In genomic region chrX:152146150-152146549, GRCm38 (mm10) we compare ENCODE assay signal across 8 mouse cellular contexts. TPM values are rescaled to one million over a fixed set of nuclear protein-coding genes. Genes with fewer than 3 reads are reported as not detected.
DNase-seq lines count a peak whose midpoint lies in the region; ATAC-seq and TF ChIP-seq lines count a peak whose summit lies in the region.

No protein-coding gene starts in this region.

- no peaks in the 10 kb centered on the region for H3K36me3 ChIP-seq in kidney, postnatal 0 days (ENCODE audit: insufficient read depth, low read length)

- no peak overlapping the region for H3K27ac ChIP-seq in kidney, postnatal 0 days

- ATAC-seq in kidney, postnatal 0 days (replicated peaks; ENCODE audit: low FRiP score, low read depth) = no peak
- ATAC-seq in monocyte, adult 5-6 weeks (replicated peaks; ENCODE audit: insufficient number of reproducible peaks, low FRiP score, low TSS enrichment, poor library complexity, severe bottlenecking) = no peak

- 35% methylated on average over 1 of the region's 1 CpGs for WGBS in kidney, postnatal 0 days

- H3K4me3 ChIP-seq in kidney, postnatal 0 days (replicated peaks; ENCODE audit: low read depth, low read length) = no peak overlapping the region

- H3K9ac ChIP-seq in kidney, postnatal 0 days (ENCODE audit: low read depth, low read length) = no peak overlapping the region

- DNase-seq in kidney, postnatal 0 days (ENCODE audit: low spot score) = no peak
- DNase-seq in kidney, postnatal 36 days = no peak
- DNase-seq in cerebellum, postnatal 25 days = peak; percentile 64 to 72
- DNase-seq in layer of hippocampus, adult 18-20 months (ENCODE audit: low spot score in 2 of 2) = peak; percentile 79 to 84
- DNase-seq in right cerebral cortex, adult 2 months (ENCODE audit: low spot score in 2 of 2) = peak; percentile 65 to 67
- no peak for DNase-seq in B cell, adult 2 months
- no peak for DNase-seq in adrenal gland, postnatal 10 days

- no peaks in the 10 kb centered on the region for H3K4me1 ChIP-seq in kidney, postnatal 0 days (replicated peaks; ENCODE audit: insufficient read depth, low read length)

- no peak for TF ChIP-seq CTCF in kidney, postnatal 0 days (IDR thresholded peaks at IDR 0.05; ENCODE audit: low read depth)

- H3K4me2 ChIP-seq in kidney, postnatal 0 days (ENCODE audit: low read length) = peak overlapping the region; percentile 25

- H3K27me3 ChIP-seq in kidney, postnatal 0 days (ENCODE audit: insufficient read depth, low read length) = 0 out of 2 replicates have a peak, but pooled peaks cover 10% of the 10 kb centered on the region

- no peaks in the 10 kb centered on the region for H3K9me3 ChIP-seq in kidney, postnatal 0 days (replicated peaks; ENCODE audit: low read length)

RNA-seq across cellular contexts. Expression of gene Iqsec2, which starts 2.1 kb away (rescaled TPM):
- 10.3 and 11.0 TPM in 2 replicates for polyA plus RNA-seq in kidney, postnatal 0 days (2015; fragmentation: Nextera tagmentation; extraction: Ambion mirVana)
- 100 to 1,000 TPM; 157 to 175 TPM for total RNA-seq in layer of hippocampus, adult 18-20 months (2021)
- total RNA-seq in monocyte, adult 5-6 weeks (2017) = 1.8 to 6.0 TPM (median 3.0 TPM) in 3 replicates
- total RNA-seq in adrenal gland, postnatal 10 days (2021) = 10 to 100 TPM; 25.3 to 30.0 TPM

Comparison
In these comparisons a context has a peak if more than half of its experiments do, and no peak if none do; other contexts are left out.
1. DNase-seq: peak in cerebellum, postnatal 25 days (2 of 2), layer of hippocampus, adult 18-20 months (2 of 2) and right cerebral cortex, adult 2 months (2 of 2); none in kidney, postnatal 0 days (single experiment), kidney, postnatal 36 days (0 of 2), B cell, adult 2 months (0 of 2) and adrenal gland, postnatal 10 days (single experiment).